Comparison of ENCODE assay signal across 1 mouse cellular context in genomic region chr11:62879220-62880048, GRCm38 (mm10).
TF ChIP-seq lines count a peak whose summit lies in the region.

TSS of gene Tvp23b (plus strand) at chr11:62879455.

TF ChIP-seq in CH12.LX, 34 proteins besides CTCF, POLR2A, EP300 and RAD21 (continued from another document):
- TF ChIP-seq GABPA (IDR thresholded peaks at IDR 0.05; ENCODE audit: insufficient replicate concordance, low read depth, low read length) (no peak; the same call in 1 of the 2 replicates), MAZ (IDR thresholded peaks at IDR 0.05; ENCODE audit: low read depth, low read length) (no peak; the same call in 1 of the 2 replicates), RCOR1 (conservative IDR thresholded peaks at IDR 0.05; ENCODE audit: low read depth, low read length) (no peak), JUND (conservative IDR thresholded peaks at IDR 0.05; ENCODE audit: low read depth, low read length) (no peak), ZC3H11A (IDR thresholded peaks at IDR 0.05; ENCODE audit: low read depth, low read length) (no peak), USF1 (IDR thresholded peaks at IDR 0.05; ENCODE audit: low read depth, low read length) (peak; percentile 14; the same call in 1 of the 2 replicates), MYC (IDR thresholded peaks at IDR 0.05; ENCODE audit: low read depth, low read length) (peak; percentile 58; the same call in 1 of the 2 replicates), SMC3 (IDR thresholded peaks at IDR 0.05; ENCODE audit: low read depth, low read length) (no peak), TBP (conservative IDR thresholded peaks at IDR 0.05; ENCODE audit: low read depth, low read length) (peak; percentile 38; the same call in 1 of the 2 replicates), ZNF384 (IDR thresholded peaks at IDR 0.05; ENCODE audit: low read depth, low read length) (no peak), NRF1 (IDR thresholded peaks at IDR 0.05; ENCODE audit: low read depth, low read length) (peak; percentile 56), MXI1 (IDR thresholded peaks at IDR 0.05; ENCODE audit: low read depth, low read length) (peak; percentile 90)
